Mouse (Mus musculus) left cerebral cortex, adult 9 months (tissue): ENCODE measurements at regions not wholly inside any gene's neighbourhood (a gene's known extent, or its start where the extent isn't known, plus 50 kb on each side); places are given as distances from the start of the nearest gene placed in this dataset.
A peak's percentile ranks its signal among the peaks of the same experiment; 100 is the strongest.

Experiments
- DNase-seq, 2 experiments: peaks; one replicate each; pipeline ENCODE4 v3.0.0; 2022; ENCODE audit warnings: low spot score in 2 of 2

DNA sequence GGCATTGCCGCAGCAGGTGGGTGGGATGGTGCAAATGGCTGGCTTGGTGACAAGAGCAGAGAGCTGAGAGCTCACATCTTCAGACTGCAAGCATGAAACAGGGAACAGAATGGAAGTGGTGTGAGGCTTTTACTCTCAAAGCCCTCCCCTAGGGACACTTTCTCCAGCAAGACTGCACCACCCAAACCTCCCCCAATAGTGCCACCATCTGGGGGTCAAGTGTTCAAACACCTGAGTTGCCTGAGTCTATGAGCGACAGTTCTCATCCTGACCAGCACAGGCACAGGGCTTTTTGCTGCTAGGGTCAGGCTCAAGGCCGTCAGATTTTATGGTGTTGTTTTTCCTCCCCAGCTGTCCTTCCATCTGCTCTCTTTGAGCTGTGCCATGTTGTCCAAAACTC is 337.9 kb upstream of the Eif4g2 start:
- no peak for DNase-seq

DNA sequence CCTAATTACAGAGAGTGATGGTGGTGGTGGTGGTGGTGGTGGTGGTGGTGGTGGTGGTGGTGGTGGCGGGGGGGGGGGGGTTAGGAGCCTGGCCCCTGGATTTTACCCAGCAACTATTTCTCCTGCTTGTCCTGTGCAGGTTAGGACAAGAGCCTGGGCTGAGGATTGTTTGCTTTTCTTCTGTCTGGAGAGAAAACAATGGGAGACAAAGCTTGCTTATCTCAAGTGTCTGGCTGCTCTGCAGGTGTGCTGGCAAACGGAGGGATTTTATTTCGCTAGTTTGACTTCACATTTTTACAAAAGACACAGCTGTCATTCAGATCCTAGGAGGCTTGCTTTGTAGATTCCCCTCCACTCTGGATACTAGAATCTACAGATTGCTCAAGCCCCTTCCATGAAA is 334.9 kb upstream of the Eif4g2 start:
- no peak for DNase-seq

DNA sequence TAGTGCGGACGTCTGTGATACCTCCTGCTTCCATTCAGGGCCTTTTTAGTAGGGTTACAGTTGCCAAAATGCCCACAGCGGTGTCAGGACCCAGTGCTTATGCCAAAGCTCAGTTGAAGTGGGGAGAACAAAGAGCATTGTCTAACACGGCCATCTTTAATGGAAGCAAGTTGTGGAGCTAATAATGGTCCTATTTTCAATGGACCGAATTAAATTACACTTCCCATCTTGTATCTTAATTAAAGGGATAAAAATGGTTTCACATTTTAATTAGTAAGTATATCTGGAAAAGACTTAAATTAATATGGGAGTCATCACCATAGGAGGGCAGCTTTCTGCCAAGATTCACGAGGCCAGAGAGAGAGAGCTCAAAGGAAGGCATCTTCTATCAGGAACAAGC is 333.2 kb upstream of the Eif4g2 start:
- no peak for DNase-seq

DNA sequence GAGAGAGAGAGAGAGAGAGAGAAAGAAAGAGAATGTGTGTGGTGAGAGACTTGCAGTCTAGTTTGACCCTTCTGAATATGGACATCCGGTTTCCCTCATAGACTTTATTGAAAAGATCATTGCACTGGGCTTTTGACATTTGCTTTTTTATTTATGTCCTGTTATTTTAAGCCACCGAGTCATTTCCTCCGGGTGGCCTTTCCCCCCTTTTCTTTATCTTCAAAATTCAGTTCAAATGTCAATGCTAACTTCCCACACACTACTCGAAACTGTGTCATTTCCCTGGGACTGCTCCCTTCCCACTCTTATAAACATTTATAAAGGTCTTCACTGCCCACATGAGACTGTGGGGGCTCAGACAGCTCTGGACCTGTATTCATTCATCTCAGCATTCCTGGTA is 330.9 kb upstream of the Eif4g2 start:
- DNase-seq: no peak

DNA sequence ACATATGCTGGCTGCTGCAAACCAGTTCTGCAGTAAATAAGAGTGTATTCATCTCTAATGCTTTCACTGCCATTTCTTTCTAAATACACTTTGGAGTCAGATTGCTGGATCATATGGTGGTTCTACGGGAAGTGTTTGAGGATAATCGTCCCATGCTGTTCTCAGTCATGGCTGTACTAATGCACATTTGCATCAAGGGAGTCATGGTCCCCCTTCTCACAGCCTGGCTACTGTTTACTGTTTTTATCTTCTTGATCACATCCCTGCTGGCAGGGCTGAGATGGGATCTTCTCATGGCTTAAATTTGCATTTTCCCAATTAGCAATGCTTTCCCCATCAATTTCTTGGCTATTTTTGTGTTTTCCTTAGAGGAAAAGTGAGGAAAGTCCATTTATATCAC is 330.1 kb upstream of the Eif4g2 start:
- no peak for DNase-seq

DNA sequence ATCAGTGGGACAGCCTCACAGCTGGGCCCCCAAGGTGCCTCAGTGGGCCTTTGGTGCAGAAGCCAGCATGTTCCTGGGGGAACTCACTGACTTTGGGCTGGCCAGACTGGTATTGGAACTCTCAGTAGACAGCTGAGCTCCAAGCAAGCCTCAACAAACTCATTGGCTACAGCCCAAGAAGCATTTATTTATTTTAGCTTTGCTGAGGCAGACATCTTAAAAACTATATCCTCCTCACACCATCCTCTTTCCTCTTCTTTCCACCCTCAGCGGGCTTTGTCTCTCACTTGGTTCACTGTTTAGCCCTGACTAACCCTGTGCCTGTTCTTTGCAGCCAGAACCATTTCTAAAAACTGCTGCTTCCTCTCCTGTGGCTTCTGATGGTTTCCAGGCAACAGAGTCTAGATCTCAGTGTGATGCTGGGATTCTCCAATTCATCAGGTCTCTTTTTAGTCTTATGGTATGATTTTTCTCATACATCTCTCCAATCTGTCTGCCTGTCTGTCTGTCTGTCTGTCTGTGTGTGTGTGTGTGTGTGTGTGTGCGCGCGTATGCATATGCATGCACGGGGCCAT is 328.6 kb upstream of the Eif4g2 start:
- DNase-seq: peak; percentile 19 to 22

DNA sequence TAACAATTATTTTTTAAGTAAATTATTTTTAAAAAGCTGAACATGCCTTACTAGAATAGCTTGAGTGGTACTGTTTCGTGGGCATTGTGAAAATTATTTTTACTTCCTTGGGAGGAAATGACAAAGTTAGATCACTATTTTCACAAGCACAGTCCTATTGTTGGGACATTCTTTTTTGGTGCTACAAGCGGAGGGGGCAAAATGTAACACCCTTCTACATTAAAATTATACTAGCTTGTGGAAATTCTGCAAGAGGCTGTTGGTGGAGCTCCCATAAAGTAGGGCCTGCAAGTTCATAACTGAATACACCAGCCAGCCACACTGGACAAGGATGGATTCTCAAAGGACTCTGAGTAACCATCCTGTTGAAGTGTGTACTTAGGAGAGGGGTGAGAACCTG is 313.1 kb upstream of the Eif4g2 start:
- peak; percentile 19 to 26 for DNase-seq

DNA sequence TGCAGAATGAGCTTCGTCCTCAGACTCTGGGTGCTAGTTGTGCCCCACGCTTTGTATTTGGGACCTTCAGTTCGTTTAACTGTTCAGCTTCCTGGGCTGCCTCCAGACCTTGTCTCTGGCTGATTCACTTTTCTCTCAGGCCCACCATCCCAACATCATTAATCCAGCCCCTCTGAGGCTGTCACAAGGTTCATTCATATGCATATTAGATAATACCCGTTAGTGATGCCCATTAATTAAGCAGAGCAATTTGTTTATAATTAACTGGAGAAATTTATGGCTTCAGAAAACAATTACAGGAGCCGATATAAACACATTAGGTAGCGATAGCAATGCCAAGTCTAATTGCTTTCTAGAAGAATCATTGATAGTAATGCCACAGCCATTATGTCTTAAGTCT is 312.3 kb upstream of the Eif4g2 start:
- DNase-seq: no peak

DNA sequence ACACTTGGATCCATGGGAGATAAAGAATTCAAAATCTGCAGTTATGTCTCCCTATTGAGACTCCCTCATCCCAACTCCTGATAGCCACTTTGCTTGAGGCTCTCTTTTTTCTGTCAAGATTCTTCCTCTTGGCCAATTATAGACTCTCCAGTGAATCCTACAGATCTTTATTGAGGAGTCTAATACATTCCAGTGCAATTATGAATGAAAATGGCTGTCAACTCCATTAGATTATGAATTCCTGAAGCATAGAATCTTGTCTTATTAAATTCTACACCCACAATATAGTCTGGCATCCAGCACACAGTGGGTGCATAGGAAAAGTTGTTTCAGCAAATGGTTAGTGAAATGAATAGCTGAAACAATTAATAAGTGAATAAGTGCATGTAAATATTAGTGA is 311.0 kb upstream of the Eif4g2 start:
- no peak for DNase-seq

DNA sequence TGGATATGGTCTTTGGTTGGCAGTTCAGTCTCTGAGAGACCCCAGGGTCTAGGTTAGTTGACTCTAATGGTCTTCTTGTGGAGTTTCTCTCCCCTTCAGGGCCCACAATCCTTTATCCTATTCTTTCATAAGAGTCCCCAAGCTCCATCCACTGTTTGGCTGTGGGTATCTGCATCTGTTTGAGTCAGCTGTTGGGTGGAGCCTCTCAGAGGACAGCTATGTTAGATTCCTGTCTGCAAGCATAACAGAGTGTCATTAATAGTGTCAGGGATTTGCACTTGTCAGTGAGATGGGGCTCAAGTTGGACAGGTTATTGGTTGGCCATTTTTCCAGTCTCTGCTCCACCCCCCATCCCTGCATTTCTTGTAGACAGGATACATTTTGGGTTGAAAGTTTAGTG is 306.9 kb upstream of the Eif4g2 start:
- DNase-seq: no peak

DNA sequence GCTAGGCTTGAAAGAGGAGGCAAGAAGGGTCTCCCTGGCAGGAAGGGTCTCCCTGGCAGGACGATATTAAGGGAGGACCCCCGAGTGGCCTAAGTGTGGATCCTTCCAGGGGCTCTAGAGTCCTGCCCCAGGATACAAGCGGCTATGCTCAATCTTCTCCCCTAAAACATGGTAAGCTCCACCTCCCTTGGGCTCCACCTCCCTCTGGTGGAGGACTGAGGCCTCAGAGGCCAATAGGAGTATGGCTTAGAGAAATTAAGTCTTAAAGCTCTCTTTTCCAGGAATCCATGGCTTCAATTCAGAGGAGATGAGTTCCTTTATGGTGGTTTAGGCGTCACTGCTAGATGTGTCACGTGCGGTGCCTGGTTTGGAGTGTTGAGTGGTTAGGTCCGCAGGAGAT is 291.7 kb upstream of the Eif4g2 start:
- DNase-seq: no peak

DNA sequence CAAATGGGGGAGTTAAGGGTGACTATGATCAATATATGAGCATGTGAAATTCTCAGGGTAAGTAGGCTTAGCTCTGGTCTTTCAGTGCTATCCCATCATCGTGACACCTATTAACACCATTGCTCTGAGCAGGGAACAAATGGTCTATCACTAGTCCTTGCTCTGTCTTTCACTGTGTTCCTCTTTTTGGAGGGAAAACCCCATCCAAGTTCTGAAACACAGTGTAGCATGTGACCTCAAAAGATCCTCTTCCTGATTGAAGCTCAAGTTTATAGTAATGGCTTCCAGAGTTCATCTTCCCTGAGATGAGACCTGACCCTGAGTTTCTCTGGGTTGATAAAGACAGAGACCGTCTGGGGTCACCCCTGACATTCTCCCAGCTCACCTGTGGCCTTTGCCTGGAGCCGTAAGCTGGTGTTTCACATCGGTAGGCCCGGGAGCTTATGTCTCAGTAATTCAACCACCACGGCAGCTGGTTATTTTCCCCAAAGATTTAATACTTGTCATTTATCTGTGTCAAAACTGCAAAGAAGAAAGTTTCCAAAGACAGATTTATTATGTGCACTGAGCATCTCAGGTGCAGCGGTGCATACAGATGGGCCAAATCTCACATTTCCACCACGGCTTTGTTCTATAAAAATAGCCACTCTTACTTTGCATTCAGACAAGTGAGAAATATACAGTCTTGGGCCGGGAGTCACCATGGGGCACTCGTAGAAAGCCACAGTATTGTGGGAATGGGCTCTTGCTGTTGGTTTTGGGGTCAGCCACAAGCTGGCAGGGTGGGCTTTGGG is 290.7 kb upstream of the Eif4g2 start:
- no peak for DNase-seq

DNA sequence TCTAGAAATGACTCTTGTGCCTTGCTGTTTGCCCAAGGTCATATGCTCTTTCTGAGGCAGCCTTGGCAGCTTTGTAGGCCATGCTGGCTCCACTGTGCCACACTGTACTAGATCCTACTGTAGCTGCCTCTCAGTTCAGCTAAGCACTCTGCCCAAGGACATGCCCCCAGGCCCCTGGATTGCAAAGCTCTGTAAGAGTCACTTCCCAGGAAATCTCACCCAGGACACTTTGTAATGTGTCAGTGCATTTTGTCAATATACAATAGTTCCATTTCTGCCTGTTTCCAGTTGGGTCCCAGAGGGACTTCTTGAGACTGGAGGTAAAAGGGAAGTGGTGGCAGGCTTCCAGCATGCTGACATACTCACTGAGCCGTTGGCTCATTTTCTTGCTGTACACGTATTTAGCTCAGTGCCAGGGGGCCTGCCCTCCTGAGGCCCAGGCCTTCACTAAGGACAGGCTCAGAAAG is 287.6 kb upstream of the Eif4g2 start:
- no peak for DNase-seq

DNA sequence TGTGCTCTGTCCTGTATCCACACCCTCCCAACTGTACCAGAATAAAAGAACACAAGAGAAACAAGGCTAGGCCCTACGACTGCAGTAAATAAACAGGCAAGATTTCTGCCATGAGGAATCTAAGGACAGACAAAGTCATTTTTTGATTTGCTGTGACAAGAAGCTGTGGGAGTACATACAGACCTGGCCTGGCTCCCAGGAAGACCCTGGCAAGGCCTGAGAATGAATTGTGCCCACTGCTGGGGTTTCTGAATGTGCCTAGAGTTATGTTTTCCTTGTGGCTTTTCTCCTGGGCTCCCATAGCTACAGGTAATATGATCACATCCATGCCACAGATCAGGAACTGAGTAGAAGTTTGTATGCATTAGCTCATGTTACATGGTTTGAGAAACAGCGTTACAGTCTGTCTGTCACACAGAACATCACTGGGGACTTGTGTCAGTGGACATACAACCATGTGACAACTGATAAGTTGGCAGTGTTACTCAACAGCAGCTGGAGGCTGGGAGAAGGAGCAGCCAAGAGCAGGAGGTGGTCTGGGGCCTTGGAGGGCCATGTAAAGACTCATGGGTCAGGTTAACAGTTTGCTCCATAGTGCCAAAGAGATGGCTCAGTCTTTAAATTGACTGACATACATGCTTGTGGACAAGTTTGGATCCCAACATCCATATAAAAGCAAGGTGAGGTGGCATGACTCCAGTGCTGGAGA is 285.6 kb upstream of the Eif4g2 start:
- no peak for DNase-seq

DNA sequence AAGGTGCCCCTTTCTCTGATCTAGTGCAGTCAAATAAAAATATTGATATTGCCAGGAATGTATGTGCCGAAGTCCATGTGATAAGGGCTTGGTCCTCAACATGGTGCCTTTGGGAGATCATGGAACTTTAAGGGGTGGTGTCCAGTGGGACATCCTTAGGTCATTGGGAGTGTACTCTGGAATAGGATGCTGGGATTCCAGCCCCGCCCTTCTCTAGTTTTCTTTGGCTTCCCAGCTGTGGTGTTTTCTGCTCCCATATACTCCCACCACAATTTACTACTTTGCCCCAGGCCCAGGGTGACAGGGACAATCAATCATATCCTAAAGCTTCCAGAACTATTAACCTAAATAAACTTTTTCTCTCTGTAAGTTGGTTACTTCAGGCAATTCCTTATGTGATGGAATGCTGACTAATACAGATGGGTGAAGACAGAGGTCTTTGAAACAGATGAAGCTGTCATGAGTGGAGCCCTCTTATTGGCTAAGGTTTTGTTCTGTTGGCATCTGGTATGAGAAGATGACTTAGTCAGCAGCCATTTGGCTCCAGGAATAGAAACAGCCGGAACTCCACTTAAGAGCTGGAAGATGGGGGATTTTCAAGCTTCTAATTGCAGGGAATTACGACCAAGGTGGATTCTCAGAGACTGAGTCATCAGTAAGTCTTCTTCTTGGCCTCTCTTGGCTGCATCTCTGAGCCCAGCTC is 284.3 kb upstream of the Eif4g2 start:
- DNase-seq: peak in 1 of 2 experiments; percentile 19

DNA sequence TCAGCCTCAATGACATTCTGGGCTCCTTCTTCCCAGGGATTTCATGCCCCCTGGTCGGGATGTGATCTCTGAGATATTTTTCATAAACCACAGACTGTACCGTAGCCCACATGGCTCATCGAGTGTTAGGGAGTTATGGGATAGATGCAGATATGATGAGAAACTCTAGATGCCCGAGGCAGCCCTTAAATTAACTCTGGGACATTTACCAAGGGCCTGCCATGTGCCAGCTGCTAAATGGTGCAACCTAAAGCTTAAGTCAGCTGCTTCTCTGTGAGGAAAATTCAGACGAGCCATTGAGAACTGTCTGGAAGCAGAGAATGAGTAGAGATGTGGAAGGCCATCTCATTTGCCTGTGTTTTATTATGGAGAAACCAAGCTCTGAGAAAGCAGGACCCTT is 282.6 kb upstream of the Eif4g2 start:
- DNase-seq: no peak

DNA sequence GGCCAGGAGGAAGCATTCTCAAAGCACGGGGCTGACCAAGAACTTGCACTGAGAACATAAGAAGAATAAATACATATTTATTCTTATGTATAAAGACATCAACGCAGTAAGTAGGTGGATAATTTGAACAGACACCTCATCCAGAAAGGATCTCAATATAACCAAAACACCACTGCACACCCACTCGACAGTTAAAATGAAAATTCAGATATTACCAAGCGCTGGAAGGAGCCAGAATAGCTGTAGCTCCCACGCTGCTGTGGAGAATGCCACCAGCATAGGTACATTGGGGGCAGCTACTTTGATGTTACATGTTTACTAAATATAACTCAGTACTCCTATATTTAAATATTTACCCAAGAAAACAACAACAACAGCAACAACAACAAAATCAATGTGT is 280.4 kb upstream of the Eif4g2 start:
- DNase-seq: peak in 1 of 2 experiments; percentile 55

DNA sequence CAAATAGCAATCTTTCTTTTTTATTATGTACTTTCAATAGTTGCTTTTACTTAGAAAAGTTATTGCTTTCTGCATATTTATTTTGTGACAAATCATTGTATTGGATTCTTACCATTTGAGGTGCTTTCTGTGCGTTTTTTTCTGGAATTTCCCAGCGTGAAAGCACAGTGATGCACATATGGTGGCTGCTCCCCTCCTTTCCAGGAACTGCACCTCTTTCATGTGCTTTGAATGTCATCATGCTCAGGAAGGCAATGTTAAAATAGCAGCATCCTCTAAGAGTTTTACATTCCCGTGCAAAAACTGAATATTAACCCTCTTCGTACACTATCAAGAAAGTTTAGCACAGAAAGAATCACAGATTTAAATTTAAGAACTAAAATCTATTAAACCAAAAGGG is 279.8 kb upstream of the Eif4g2 start:
- DNase-seq: peak in 1 of 2 experiments; percentile 25

DNA sequence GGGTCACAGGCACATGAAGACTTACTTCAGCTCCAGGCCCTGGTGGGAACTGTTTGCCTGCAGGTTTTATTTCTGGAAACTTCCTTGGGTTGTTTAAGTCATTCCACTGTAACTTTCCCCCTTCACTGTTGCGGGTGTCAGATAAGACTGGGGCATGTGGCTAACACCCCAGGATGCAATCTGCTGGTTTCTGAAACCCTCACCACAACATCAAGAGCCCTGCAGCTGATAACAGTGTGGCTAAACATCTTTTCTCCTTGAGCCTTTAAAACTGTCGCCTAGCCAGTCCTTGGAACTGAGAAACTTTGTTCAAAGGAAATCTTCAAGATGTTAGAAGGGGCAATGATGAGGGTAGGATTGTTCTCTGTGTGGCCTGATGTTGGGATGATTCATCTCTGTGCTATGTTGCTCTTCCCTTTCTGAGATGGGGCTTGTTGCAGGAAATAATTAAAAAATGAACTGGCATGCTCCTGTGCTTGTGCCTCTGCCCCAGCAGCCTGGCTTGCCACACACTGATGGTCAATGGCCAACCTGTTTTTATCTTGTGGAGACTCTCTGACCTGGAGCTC is 272.3 kb upstream of the Eif4g2 start:
- no peak for DNase-seq

DNA sequence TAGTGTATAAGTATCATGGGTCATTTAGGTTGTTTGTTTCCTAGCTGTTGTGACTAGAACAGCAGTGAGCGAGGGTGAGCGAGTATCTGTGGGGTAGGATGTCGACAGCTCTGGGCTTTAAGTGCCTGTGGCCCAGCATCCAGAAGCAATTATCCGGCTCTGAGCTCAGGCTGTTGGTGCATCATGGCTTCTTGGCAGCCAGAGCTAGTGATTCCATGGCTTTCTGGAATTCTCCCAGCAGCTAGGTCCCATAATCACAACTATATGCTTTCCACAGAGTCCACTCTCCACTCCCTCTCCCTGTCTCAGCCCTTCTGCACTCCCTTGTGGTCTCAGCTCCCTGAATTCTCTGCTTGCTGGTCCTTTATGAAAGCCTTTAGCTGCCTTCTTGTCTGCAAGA is 271.2 kb upstream of the Eif4g2 start:
- DNase-seq: no peak

DNA sequence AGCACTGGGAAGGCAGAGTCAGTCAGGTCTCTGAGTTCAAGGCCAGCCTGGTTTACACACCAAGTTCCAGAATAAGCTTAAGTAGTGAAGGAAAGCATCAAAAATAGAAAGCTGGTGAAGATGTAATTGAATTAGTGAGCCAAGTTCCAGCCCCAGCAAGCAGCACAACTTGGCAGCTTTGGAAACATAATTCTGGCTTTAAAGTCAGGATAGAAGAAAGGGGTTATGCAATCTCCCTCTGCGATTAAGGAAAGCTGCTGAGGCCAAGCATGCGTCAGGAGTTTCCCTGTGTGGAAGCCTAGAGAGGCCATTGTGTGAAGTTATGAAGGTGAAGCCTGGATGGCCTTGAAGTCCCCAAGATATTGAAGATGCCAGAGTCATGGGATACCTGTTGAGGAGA is 269.3 kb upstream of the Eif4g2 start:
- DNase-seq: peak in 1 of 2 experiments; percentile 15

DNA sequence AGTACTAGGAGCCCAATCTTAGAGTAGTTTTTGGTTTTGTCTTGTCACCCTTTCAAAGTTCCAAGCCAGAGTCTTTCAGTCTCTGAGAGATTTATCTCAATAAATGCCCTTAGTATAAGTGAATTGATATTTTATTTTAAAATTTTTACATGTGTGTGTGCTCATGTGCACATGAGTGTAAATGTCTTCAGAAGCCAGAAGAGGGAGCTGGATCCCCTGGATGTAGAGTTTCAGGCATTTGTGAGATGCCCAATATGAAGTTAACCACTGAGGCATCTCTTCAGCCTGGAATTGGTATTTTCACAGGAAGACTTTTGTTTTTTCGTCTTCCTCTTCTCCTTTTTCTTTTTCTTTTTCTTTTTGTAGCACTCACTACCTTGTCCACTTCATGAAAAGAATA is 262.3 kb upstream of the Eif4g2 start:
- no peak for DNase-seq
